Mouse (Mus musculus): ENCODE measurements at regions not wholly inside any gene's neighbourhood (a gene's known extent, or its start where the extent isn't known, plus 50 kb on each side); places are given as distances from the start of the nearest gene placed in this dataset.

GRCm38 (mm10) chr3:128723100-128723499 lies 476.6 kb upstream of the Pitx2 start:
- no peak for DNase-seq (ENCODE audit: low spot score)

- DNase-seq (ENCODE audit: low spot score), result no peak
Observed at GRCm38 (mm10) chr3:128720276-128720675, 479.4 kb upstream of the Pitx2 start.

GRCm38 (mm10) chr3:128719226-128719625 lies 480.5 kb upstream of the Pitx2 start:
- no peak for DNase-seq (ENCODE audit: low spot score)

- no peak for DNase-seq (ENCODE audit: low spot score)
Observed at GRCm38 (mm10) chr3:128707270-128707669, 492.4 kb upstream of the Pitx2 start.

GRCm38 (mm10) chr3:128668468-128669127 lies 531.1 kb upstream of the Pitx2 start:
- no peak for DNase-seq (ENCODE audit: low spot score)

- DNase-seq (ENCODE audit: low spot score), result no peak
Observed at GRCm38 (mm10) chr3:128665184-128665583, 534.5 kb upstream of the Pitx2 start.

GRCm38 (mm10) chr3:128636960-128637755 lies 562.5 kb upstream of the Pitx2 start:
- no peak for DNase-seq (ENCODE audit: low spot score)

- no peak for DNase-seq (ENCODE audit: low spot score)
Observed at GRCm38 (mm10) chr3:128627696-128628095, 572.0 kb upstream of the Pitx2 start.

- no peak for DNase-seq (ENCODE audit: low spot score)
Observed at GRCm38 (mm10) chr3:128616675-128617074, 583.0 kb upstream of the Pitx2 start.

- no peak for DNase-seq (ENCODE audit: low spot score)
Observed at GRCm38 (mm10) chr3:128613657-128614056, 586.0 kb upstream of the Pitx2 start.

- no peak for DNase-seq (ENCODE audit: low spot score)
Observed at GRCm38 (mm10) chr3:128610731-128611130, 588.9 kb upstream of the Pitx2 start.

GRCm38 (mm10) chr3:128608694-128609093 lies 591.0 kb upstream of the Pitx2 start:
- DNase-seq (ENCODE audit: low spot score), result no peak

- DNase-seq (ENCODE audit: low spot score), result no peak
Observed at GRCm38 (mm10) chr3:128575339-128576129, 624.1 kb upstream of the Pitx2 start.

GRCm38 (mm10) chr3:128570551-128570950 lies 629.1 kb upstream of the Pitx2 start:
- no peak for DNase-seq (ENCODE audit: low spot score)

- no peak for DNase-seq (ENCODE audit: low spot score)
Observed at GRCm38 (mm10) chr3:128565386-128565785, 634.3 kb upstream of the Pitx2 start.

- peak; percentile 29 for DNase-seq (ENCODE audit: low spot score)
Observed at GRCm38 (mm10) chr3:128546416-128547327, 650.5 kb upstream of the Fam241a start.

- DNase-seq (ENCODE audit: low spot score), result no peak
Observed at GRCm38 (mm10) chr3:128525427-128525826, 629.3 kb upstream of the Fam241a start.

- no peak for DNase-seq (ENCODE audit: low spot score)
Observed at GRCm38 (mm10) chr3:128520671-128521103, 624.6 kb upstream of the Fam241a start.

GRCm38 (mm10) chr3:128519913-128520316 lies 623.8 kb upstream of the Fam241a start:
- DNase-seq (ENCODE audit: low spot score), result no peak

- no peak for DNase-seq (ENCODE audit: low spot score)
Observed at GRCm38 (mm10) chr3:128518806-128519205, 622.7 kb upstream of the Fam241a start.

- DNase-seq (ENCODE audit: low spot score), result no peak
Observed at GRCm38 (mm10) chr3:128471111-128471510, 575.0 kb upstream of the Fam241a start.

GRCm38 (mm10) chr3:128429706-128430105 lies 533.6 kb upstream of the Fam241a start:
- no peak for DNase-seq (ENCODE audit: low spot score)

Measured in ovary, postnatal 10 days (tissue).